Mouse (Mus musculus) heart, embryonic 15.5 days (tissue): ENCODE measurements around the gene Hlx. TPM values are rescaled to one million over a fixed set of nuclear protein-coding genes. Genes with fewer than 3 reads are reported as not detected.

Source experiments
- ATAC-seq: fragments of 200-750 bp; cut with Nextera tagmentation; replicated peaks from 2 replicates; pipeline ENCODE4 v1.8.0; 2017; ENCODE audit warnings: low read depth, moderate TSS enrichment; ENCODE audit not compliant: insufficient number of reproducible peaks, insufficient read depth, low FRiP score
- H3K27ac ChIP-seq: fragments of 300-500 bp; sonication (generic); 2 replicates; pipeline ENCODE4 v1.5.1; 2015; ENCODE audit warnings: mild to moderate bottlenecking, inconsistent platforms
- H3K27me3 ChIP-seq: fragments of 300-500 bp; sonication (generic); 2 replicates; pipeline ENCODE4 v1.6.1; 2015; ENCODE audit warnings: inconsistent platforms
- H3K36me3 ChIP-seq: fragments of 300-500 bp; sonication (generic); 2 replicates; pipeline ENCODE4 v1.6.1; 2015; ENCODE audit warnings: mild to moderate bottlenecking, inconsistent platforms
- H3K4me1 ChIP-seq: fragments of 300-500 bp; sonication (generic); replicated peaks from 2 replicates; pipeline ENCODE4 v1.6.1; 2015; ENCODE audit warnings: inconsistent platforms
- H3K4me2 ChIP-seq: fragments of 300-500 bp; sonication (generic); 2 replicates; pipeline ENCODE4 v1.6.1; 2015; ENCODE audit warnings: inconsistent platforms, mild to moderate bottlenecking, moderate library complexity
- H3K4me3 ChIP-seq: fragments of 300-500 bp; sonication (generic); 2 replicates; pipeline ENCODE4 v1.5.1; 2015; ENCODE audit warnings: mild to moderate bottlenecking, inconsistent platforms
- H3K9ac ChIP-seq: fragments of 300-500 bp; sonication (generic); 2 replicates; pipeline ENCODE4 v1.6.1; 2015; ENCODE audit warnings: mild to moderate bottlenecking, inconsistent platforms
- H3K9me3 ChIP-seq: fragments of 300-500 bp; sonication (generic); replicated peaks from 2 replicates; pipeline ENCODE4 v1.6.1; 2016; ENCODE audit warnings: inconsistent platforms
- WGBS: fragments of 180-500 bp; shearing (Covaris S2); methylation state at CpG from one replicate; pipeline ENCODE4 v1.1.7; 2015; ENCODE audit warnings: mixed read lengths; 5-methylcytosine and 5-hydroxymethylcytosine counted together
- polyA plus RNA-seq: library from polyadenylated mRNA; unstranded; fragments of >200 nt; fragmentation: Nextera tagmentation; extraction: Ambion mirVana; gene quantifications from 2 replicates; pipeline ENCODE4 v1.2.1, GENCODE M21; 2015

Hlx gene
- polyA plus RNA-seq, 1 experiment from 2014 or later = 10.9 TPM

DNA sequence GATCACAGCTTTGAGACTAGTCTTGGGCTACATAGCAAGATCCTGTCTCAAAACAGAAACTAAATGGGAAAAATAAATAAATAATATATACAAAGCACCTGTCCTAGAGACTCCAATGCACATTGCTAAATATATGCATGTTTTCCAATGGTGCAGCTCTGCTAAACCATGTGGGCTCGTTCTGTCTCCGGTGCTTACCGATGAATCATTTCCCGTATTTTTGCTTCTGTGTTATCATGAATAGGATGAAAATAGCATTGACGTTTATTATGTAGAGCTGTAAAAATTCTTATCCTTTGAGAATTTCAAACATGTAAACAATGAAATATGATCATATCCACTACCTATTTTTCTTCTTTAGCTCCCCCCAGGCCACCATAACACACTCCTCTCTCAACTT is 20.3 kb upstream of the Hlx start:
- WGBS = 59% methylated on average over 5 of the region's 5 CpGs
- H3K9ac ChIP-seq = no peak overlapping the region

DNA sequence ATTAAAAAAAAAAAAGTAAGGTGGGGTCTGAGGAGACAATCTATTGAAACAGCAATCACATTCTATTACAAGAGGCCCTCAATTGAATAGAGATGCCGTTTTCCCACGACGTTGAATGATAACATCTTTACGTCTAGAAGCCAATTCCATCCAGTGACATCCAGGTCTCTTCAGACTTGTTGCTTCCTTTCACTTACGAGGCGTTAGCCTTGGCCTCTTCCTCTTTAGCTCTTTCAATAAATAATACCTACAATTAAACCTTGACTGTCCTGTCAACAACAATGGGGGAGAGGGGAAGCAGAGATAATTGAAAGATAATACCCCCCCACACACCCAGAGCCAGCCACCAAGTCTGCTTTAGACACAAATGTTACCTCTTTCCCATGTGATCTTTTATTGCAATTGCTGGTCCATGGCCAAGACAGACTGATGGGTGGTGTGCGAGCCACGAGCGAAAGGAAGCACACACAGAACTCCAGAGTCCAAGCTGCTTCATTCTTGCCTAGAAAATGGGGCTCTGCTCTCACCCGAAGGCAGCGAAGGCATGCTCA is 17.8 kb upstream of the Hlx start:
- no peak for ATAC-seq

More for the DNA sequence above, 20.3 kb upstream of the Hlx start:
- ATAC-seq = no peak
- no peaks in the 10 kb centered on the region for H3K36me3 ChIP-seq
- H3K27ac ChIP-seq = no peak overlapping the region
- H3K4me2 ChIP-seq = no peak overlapping the region
- peaks cover 16% of the 10 kb centered on the region for H3K4me1 ChIP-seq
- no peak overlapping the region for H3K4me3 ChIP-seq
- no peaks in the 10 kb centered on the region for H3K9me3 ChIP-seq
- no peaks in the 10 kb centered on the region for H3K27me3 ChIP-seq

DNA sequence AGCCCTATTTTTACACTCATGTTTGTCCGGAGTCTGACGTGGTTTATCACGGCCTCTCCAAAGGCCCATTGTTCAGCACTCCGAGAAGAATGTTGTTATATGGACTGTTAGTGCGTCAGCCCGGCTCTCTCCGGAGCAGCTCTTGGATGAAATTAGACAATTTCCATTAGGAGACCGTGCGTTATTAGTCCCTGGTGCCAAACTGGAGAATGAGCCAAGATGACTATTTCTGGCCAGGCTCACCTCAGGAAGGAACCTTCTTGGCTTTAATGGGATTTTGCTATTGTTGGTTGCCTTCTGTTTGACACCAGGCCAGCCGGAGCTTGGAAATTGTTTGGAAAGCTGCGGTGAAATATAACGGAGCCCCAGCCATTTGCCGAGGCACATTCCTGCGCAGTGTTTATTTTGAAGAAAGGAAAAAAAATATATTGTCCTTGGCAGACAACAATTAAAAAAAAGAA is 16.3 kb upstream of the Hlx start:
- ATAC-seq = peak; percentile 85
- WGBS = 32% methylated on average over 14 of the region's 14 CpGs

More for the DNA sequence above, 17.8 kb upstream of the Hlx start:
- Histone ChIP-seq H3K9me3 (no peaks in the 10 kb centered on the region), H3K4me1 (peaks cover 6% of the 10 kb centered on the region; the same call in 1 of the 2 replicates), H3K4me2 (no peak overlapping the region), H3K36me3 (no peaks in the 10 kb centered on the region), H3K4me3 (no peak overlapping the region), H3K27ac (no peak overlapping the region), H3K27me3 (no peaks in the 10 kb centered on the region), H3K9ac (no peak overlapping the region)
- WGBS = 67% methylated on average over 11 of the region's 11 CpGs

DNA sequence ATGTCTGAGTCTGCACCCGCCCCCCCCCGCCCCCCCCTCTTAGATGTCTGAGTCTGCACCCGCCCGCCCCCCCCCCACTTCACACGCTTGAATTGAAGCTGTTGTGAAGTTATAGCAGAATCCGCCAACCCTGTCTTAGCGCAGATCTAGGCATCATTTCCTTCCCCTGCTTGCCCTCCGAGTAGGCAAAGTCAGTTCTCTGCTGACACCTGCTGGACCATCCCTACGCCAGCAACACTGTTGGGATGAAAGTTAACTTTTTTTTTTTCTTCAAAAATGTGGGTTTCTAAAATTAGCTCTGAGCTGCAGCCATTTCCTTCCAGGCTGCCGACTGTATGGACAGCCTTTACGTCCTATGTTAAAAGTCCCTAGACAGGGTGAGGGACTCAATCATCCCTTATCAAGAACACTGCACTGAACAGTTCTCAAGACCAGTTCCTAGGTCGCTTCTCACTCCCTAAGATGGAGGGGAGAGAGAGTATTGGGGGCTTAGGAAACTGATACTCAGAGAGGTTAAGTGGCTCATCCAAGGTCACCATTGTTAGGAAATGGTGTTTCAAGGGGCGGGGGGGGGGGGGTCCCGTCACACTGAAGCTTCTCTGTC is 5.6 kb upstream of the Hlx start:
- Histone ChIP-seq H3K4me3 (no peak overlapping the region), H3K9ac (no peak overlapping the region), H3K36me3 (no peaks in the 10 kb centered on the region), H3K27me3 (peaks cover 61% of the 10 kb centered on the region), H3K4me1 (peaks cover 15% of the 10 kb centered on the region), H3K27ac (no peak overlapping the region), H3K9me3 (no peaks in the 10 kb centered on the region), H3K4me2 (no peak overlapping the region; the same call in 1 of the 2 replicates)
- 0 out of 2 replicates have a peak, but pooled peaks have one; percentile 48 for ATAC-seq
- 4% methylated on average over 14 of the region's 14 CpGs for WGBS

More for the DNA sequence above, 16.3 kb upstream of the Hlx start:
- Histone ChIP-seq H3K9ac (no peak overlapping the region), H3K27me3 (no peaks in the 10 kb centered on the region; the same call in 1 of the 2 replicates), H3K4me3 (no peak overlapping the region), H3K27ac (peak overlapping the region; percentile 78), H3K9me3 (no peaks in the 10 kb centered on the region), H3K4me2 (no peak overlapping the region), H3K4me1 (peaks cover 6% of the 10 kb centered on the region; the same call in 1 of the 2 replicates), H3K36me3 (no peaks in the 10 kb centered on the region)

DNA sequence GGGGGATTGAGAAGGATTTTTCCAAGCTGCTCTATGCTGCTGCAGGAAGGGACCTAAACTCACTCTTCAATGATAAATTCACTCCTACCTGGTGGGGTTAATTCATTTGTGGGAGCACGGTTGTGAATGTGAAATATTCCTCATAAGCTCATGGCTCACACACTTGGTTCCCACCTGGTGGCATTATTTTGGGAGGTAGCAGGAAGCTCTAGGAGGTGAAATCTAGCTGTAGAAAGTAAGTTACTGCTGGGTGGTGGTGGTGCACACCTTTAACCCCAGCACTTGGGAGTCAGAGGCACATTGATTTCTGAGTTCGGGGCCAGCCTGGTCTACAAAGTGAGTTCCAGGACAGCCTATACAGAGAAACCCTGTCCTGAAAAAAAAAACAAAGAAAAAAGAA is 4.8 kb upstream of the Hlx start:
- Histone ChIP-seq H3K27ac (no peak overlapping the region), H3K27me3 (peaks cover 65% of the 10 kb centered on the region), H3K9ac (no peak overlapping the region), H3K4me1 (peaks cover 20% of the 10 kb centered on the region), H3K4me3 (no peak overlapping the region), H3K36me3 (no peaks in the 10 kb centered on the region), H3K4me2 (no peak overlapping the region), H3K9me3 (no peaks in the 10 kb centered on the region)
- 35% methylated on average over 2 of the region's 2 CpGs for WGBS
- no peak for ATAC-seq

DNA sequence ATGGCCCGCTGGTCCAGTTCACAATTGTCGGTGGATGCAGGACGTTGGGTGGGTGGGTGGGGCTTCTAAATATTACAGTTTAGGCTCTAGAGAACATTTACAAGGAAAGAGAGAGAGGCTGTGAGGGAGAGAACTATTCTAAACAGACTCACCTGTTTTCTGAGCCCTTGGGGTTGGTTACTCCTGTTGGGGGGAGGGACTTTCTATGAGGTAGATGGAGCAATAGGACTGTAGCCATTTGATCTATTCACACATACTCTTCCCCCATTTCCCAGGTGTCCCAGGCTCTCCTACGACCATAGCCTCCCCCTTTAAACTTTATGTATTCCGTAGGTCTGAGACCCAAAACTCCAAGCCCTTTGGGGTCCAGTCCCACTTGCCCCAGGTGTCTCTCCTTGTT is 3.8 kb upstream of the Hlx start:
- peaks cover 65% of the 10 kb centered on the region for H3K27me3 ChIP-seq
- H3K4me2 ChIP-seq = no peak overlapping the region
- H3K9me3 ChIP-seq = no peaks in the 10 kb centered on the region
- H3K4me1 ChIP-seq = peaks cover 30% of the 10 kb centered on the region
- no peak overlapping the region for H3K27ac ChIP-seq
- no peak for ATAC-seq
- 25% methylated on average over 5 of the region's 5 CpGs for WGBS
- H3K9ac ChIP-seq = no peak overlapping the region
- no peaks in the 10 kb centered on the region for H3K36me3 ChIP-seq
- H3K4me3 ChIP-seq = no peak overlapping the region

DNA sequence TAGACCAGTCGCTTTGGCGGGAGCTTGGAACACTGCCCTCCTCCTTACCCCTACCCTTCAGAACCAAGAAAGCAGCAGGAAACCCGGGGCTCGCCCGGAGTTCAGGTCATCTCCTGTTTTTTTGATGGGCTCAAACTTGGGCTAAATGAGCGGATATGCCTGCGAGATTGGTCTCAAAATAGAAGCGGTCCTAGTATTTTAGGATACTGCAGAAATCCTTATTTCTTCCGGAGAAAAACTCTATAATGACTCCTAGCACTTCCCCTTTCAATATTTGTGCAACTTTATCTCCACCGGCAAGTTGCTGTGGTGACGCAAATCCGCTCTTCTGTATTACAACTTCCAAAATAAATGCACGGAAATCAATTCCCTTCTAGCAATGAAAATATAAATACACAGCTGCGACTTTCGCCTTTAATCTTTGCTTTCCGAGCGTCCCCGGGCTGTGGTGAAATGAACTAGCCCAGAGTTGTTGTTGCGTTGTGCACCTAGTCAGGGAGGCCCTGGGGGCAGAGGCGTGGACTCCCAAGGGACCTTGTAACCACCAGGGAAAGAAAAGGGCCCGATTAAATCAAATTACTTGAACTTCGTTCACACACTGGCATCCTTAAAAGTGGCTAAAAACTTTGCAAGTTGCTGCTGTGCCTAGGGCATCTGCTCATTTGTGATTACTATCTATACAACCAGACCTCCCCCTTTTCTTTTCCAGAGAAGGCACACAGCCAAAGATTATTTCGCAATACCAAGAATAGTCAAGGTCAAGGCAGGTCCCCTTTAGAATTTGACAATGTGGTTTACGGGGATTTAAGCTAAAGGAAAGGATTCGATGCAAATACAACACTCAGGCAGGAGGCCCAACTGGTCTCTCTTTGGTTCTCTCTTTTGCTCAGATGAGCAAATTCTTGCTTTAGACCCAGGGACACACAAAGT is 2.8 kb upstream of the Hlx start:
- Histone ChIP-seq H3K4me3 (no peak overlapping the region), H3K4me1 (peaks cover 30% of the 10 kb centered on the region), H3K9ac (no peak overlapping the region), H3K9me3 (no peaks in the 10 kb centered on the region), H3K27me3 (peaks cover 69% of the 10 kb centered on the region), H3K4me2 (no peak overlapping the region; the same call in 1 of the 2 replicates), H3K27ac (peak overlapping the region; percentile 24; the same call in 1 of the 2 replicates), H3K36me3 (no peaks in the 10 kb centered on the region)
- WGBS = 13% methylated on average over 25 of the region's 25 CpGs
- ATAC-seq = no peak

DNA sequence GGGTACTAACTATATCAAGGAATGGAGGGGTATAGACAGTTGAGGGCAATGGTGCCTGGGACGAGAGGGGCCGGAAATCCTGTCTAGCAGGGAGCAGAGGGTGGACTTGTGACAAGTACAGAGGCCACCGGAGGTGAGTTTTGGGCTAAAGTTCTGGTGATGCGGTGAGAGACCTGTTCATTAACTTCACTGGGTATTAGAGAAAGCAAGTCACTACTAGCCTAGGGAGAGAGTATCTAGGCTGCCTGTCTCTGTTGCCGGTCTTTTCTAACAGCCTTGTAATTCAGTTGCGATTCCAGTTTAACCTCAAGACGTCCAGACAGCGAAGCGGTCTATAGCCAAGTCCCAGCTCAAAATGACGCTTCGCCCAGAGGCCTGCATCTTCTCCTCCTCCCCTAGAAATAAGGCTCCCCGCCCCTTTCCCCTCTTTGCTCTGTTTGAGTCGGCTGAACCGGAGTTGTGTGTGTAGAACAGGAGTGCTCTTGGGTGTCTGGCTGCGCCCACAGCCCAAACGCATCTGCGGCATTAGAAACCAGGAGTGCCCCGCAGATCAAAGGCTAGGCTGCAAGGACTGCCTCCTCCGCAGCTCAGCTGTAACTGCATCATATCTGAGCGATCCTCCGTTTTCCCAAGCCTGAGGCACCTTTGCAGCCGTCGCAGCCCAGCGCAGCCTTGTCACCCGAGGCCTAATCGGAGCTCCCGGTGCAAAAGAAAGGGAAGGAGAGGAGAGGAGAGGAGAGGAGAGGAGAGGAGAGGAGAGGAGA is 1.8 kb upstream of the Hlx start:
- Histone ChIP-seq H3K27me3 (peaks cover 71% of the 10 kb centered on the region), H3K9ac (no peak overlapping the region), H3K4me2 (peak overlapping the region; percentile 95), H3K4me3 (peak overlapping the region; percentile 72), H3K27ac (peak overlapping the region; percentile 43; the same call in 1 of the 2 replicates), H3K9me3 (no peaks in the 10 kb centered on the region), H3K36me3 (no peaks in the 10 kb centered on the region), H3K4me1 (peaks cover 30% of the 10 kb centered on the region)
- 4% methylated on average over 25 of the region's 27 CpGs for WGBS
- no peak for ATAC-seq

DNA sequence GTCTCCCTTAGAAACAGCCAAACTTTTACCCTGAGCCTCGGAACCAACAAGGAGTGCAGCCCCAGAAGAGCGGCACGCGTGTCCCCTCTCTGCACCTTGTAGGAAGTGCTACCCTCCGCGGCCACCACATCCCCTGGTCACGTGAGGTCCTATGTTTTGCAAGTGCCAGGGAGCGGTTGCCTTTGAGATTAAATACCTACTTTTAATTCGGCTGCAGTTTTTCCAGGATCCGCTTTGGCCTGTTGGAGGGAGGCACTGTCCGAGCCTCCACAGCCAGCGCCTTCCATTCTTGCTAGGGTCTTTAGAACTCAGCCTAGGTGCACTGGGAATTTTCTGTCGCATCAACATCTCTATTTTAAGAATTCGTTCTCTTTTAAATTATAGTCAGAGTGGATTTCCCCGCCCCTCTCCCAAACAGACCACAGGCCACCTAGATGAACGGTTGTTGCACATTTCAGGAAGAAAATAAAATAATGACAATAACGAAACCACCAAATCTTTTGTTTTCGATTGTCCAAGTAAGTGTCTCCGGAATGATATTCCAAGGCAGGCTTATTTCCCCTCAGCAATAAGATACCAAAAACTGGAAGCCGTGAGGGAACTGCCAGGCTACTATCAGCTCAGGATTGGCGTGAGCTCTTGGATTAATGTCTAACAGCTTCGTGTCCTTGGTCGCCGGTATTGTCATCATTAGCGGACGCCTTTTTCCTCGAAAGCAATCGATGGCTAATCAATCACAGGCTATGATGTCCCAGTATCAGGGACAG is 1.1 kb upstream of the Hlx start:
- Histone ChIP-seq H3K4me3 (peak overlapping the region; percentile 72), H3K4me1 (peaks cover 30% of the 10 kb centered on the region), H3K27ac (no peak overlapping the region), H3K36me3 (no peaks in the 10 kb centered on the region), H3K4me2 (peak overlapping the region; percentile 95), H3K27me3 (peaks cover 70% of the 10 kb centered on the region), H3K9me3 (no peaks in the 10 kb centered on the region), H3K9ac (0 out of 2 replicates have a peak overlapping the region, but pooled peaks have one; percentile 43)
- ATAC-seq = no peak
- 5% methylated on average over 28 of the region's 28 CpGs for WGBS
